Mouse (Mus musculus) liver, embryonic 15.5 days (tissue): Measurements from ENCODE around the gene Wdr49. TPM values are rescaled to one million over a fixed set of nuclear protein-coding genes. Genes with fewer than 3 reads are reported as not detected.
"Not testable (repeated sequence)": the region's sequence is repeated elsewhere in the genome, so short reads cannot be mapped to it uniquely, and the experiment has no call there.

Source experiments
- ATAC-seq: fragments of 200-750 bp; cut with Nextera tagmentation; 2 replicates; pipeline ENCODE4 v1.8.0; 2017; ENCODE audit warnings: moderate number of reproducible peaks, mild to moderate bottlenecking, moderate library complexity; ENCODE audit not compliant: insufficient read depth
- H3K27ac ChIP-seq: fragments of 300-500 bp; sonication (generic); replicated peaks from 2 replicates; pipeline ENCODE4 v1.5.1; 2015; ENCODE audit warnings: mild to moderate bottlenecking, inconsistent platforms
- H3K27me3 ChIP-seq: fragments of 300-500 bp; sonication (generic); 2 replicates; pipeline ENCODE4 v1.6.1; 2015; ENCODE audit warnings: mild to moderate bottlenecking, inconsistent platforms
- H3K36me3 ChIP-seq: fragments of 300-500 bp; sonication (generic); replicated peaks from 2 replicates; pipeline ENCODE4 v1.6.1; 2015; ENCODE audit warnings: moderate library complexity, mild to moderate bottlenecking, inconsistent platforms
- H3K4me1 ChIP-seq: fragments of 300-500 bp; sonication (generic); replicated peaks from 2 replicates; pipeline ENCODE4 v1.6.1; 2015; ENCODE audit warnings: inconsistent platforms
- H3K4me2 ChIP-seq: fragments of 300-500 bp; sonication (generic); 2 replicates; pipeline ENCODE4 v1.6.1; 2015; ENCODE audit warnings: moderate library complexity, mild to moderate bottlenecking, inconsistent platforms
- H3K4me3 ChIP-seq: fragments of 300-500 bp; sonication (generic); replicated peaks from 2 replicates; pipeline ENCODE4 v1.5.1; 2015; ENCODE audit warnings: mild to moderate bottlenecking, inconsistent platforms
- H3K9ac ChIP-seq: fragments of 300-500 bp; sonication (generic); 2 replicates; pipeline ENCODE4 v1.6.1; 2015; ENCODE audit warnings: moderate library complexity, mild to moderate bottlenecking, inconsistent platforms
- H3K9me3 ChIP-seq: fragments of 300-500 bp; sonication (generic); replicated peaks from 2 replicates; pipeline ENCODE4 v1.6.1; 2016; ENCODE audit warnings: inconsistent platforms
- WGBS: fragments of 180-500 bp; shearing (Covaris S2); methylation state at CpG from one replicate; pipeline ENCODE4 v1.1.7; 2015; ENCODE audit warnings: mixed read lengths; ENCODE audit not compliant: insufficient replicate concordance; 5-methylcytosine and 5-hydroxymethylcytosine counted together
- polyA plus RNA-seq: library from polyadenylated mRNA; unstranded; fragments of >200 nt; fragmentation: Nextera tagmentation; extraction: Ambion mirVana; gene quantifications from 2 replicates; pipeline ENCODE4 v1.2.1, GENCODE M21; 2015

The Wdr49 gene
- polyA plus RNA-seq, 1 experiment from 2014 or later = not detected

GRCm38 (mm10) chr3:75299464-75299863, 182.5 kb downstream of the Wdr49 start:
- H3K9ac ChIP-seq, H3K27me3 ChIP-seq, H3K9me3 ChIP-seq, H3K4me2 ChIP-seq, ATAC-seq, H3K27ac ChIP-seq, H3K36me3 ChIP-seq, H3K4me3 ChIP-seq, H3K4me1 ChIP-seq: not testable (repeated sequence)
- WGBS = 57% methylated on average over 1 of the region's 1 CpGs

DNA sequence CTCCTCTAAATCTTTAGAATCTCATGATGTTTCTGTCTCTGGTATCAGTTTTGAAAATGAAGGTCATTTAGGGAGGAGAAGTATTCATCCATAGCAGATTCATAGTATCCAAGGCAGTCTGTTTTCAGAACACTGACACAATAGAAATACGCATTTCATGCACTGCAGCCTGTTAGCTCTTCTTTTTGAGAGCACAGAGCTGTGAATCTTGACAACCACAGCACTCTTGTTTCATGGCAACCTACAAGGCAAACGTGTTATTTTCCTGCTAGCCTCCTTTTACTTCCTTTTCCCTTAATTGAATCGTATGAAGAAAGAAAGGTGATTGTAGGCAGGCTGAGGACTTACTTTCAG, 184.2 kb downstream of the Wdr49 start:
- H3K4me3 ChIP-seq = no peak overlapping the region
- no peaks in the 10 kb centered on the region for H3K27me3 ChIP-seq
- WGBS = 33% methylated on average over 3 of the region's 3 CpGs
- no peak overlapping the region for H3K27ac ChIP-seq
- no peaks in the 10 kb centered on the region for H3K9me3 ChIP-seq
- no peak overlapping the region for H3K9ac ChIP-seq
- H3K4me2 ChIP-seq = no peak overlapping the region
- H3K4me1 ChIP-seq = no peaks in the 10 kb centered on the region
- no peak for ATAC-seq
- H3K36me3 ChIP-seq = no peaks in the 10 kb centered on the region

- no peak overlapping the region for H3K27ac ChIP-seq
Measured at GRCm38 (mm10) chr3:75297026-75297757, 184.8 kb downstream of the Wdr49 start.

DNA sequence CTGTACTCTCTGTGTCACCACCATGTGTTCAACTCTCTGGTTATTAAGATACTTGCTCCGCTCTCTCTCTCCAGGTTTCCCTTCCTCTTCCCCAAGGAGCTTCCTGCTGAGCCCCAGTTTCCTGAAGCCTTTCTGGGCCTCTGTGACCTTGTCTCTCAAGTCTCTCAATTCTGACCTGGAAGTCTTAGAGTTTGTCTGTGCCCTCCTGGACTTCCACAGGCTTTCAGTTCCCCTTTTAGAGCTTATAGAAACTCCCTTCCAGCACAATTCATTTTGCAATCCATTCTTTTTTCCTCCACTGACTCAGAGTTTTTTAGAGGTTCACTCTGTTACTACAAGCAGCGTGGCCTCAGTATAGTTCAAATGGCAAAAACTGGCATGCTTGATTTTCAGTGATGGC, 188.7 kb downstream of the Wdr49 start:
- H3K4me1 ChIP-seq = no peaks in the 10 kb centered on the region
- H3K27me3 ChIP-seq = no peaks in the 10 kb centered on the region
- H3K4me2 ChIP-seq = no peak overlapping the region
- no peak overlapping the region for H3K9ac ChIP-seq
- no peak overlapping the region for H3K4me3 ChIP-seq
- ATAC-seq = no peak
- no peak overlapping the region for H3K27ac ChIP-seq
- H3K9me3 ChIP-seq = no peaks in the 10 kb centered on the region
- 50% methylated on average over 2 of the region's 2 CpGs for WGBS
- H3K36me3 ChIP-seq = no peaks in the 10 kb centered on the region

More at GRCm38 (mm10) chr3:75297026-75297757, 184.8 kb downstream of the Wdr49 start:
- H3K36me3 ChIP-seq = no peaks in the 10 kb centered on the region
- no peaks in the 10 kb centered on the region for H3K9me3 ChIP-seq
- H3K4me2 ChIP-seq = no peak overlapping the region
- no peaks in the 10 kb centered on the region for H3K27me3 ChIP-seq
- 33% methylated on average over 2 of the region's 2 CpGs for WGBS
- H3K4me3 ChIP-seq = no peak overlapping the region
- no peak for ATAC-seq
- no peaks in the 10 kb centered on the region for H3K4me1 ChIP-seq
- no peak overlapping the region for H3K9ac ChIP-seq

- no peaks in the 10 kb centered on the region for H3K4me1 ChIP-seq
- H3K4me3 ChIP-seq = no peak overlapping the region
- no peak overlapping the region for H3K4me2 ChIP-seq
- no peaks in the 10 kb centered on the region for H3K36me3 ChIP-seq
- H3K27me3 ChIP-seq = no peaks in the 10 kb centered on the region
- no peak for ATAC-seq
- WGBS = 45% methylated on average over 4 of the region's 4 CpGs
- H3K9me3 ChIP-seq = no peaks in the 10 kb centered on the region
- no peak overlapping the region for H3K9ac ChIP-seq
- H3K27ac ChIP-seq = no peak overlapping the region
Measured at GRCm38 (mm10) chr3:75277455-75277854, 204.5 kb downstream of the Wdr49 start.

GRCm38 (mm10) chr3:75276522-75276921, 205.4 kb downstream of the Wdr49 start:
- Histone ChIP-seq H3K36me3 (no peaks in the 10 kb centered on the region), H3K4me1 (no peaks in the 10 kb centered on the region), H3K4me3 (no peak overlapping the region), H3K9me3 (no peaks in the 10 kb centered on the region), H3K27me3 (no peaks in the 10 kb centered on the region), H3K9ac (no peak overlapping the region), H3K27ac (no peak overlapping the region), H3K4me2 (no peak overlapping the region)
- ATAC-seq = no peak
- WGBS = 64% methylated on average over 3 of the region's 3 CpGs

GRCm38 (mm10) chr3:75275127-75275526, 206.8 kb downstream of the Wdr49 start:
- Histone ChIP-seq H3K9ac (no peak overlapping the region), H3K27me3 (no peaks in the 10 kb centered on the region), H3K9me3 (no peaks in the 10 kb centered on the region), H3K4me1 (no peaks in the 10 kb centered on the region), H3K4me2 (no peak overlapping the region), H3K4me3 (no peak overlapping the region), H3K36me3 (no peaks in the 10 kb centered on the region), H3K27ac (no peak overlapping the region)
- ATAC-seq = no peak

GRCm38 (mm10) chr3:75269978-75270377, 212.0 kb downstream of the Wdr49 start, which contains the start of gene Serpini2:
Serpini2 (minus strand) TSS chr3:75270078.
- Histone ChIP-seq H3K9ac (no peak within 1 kb of the TSS), H3K9me3 (no peaks in the 10 kb centered on the region), H3K4me3 (no peak within 1 kb of the TSS), H3K4me2 (no peak within 1 kb of the TSS), H3K4me1 (no peaks in the 10 kb centered on the region), H3K27me3 (no peaks in the 10 kb centered on the region), H3K36me3 (no peaks in the 10 kb centered on the region), H3K27ac (no peak within 1 kb of the TSS)
- WGBS = 59% methylated on average over 2 of the region's 2 CpGs
- no peak for ATAC-seq

GRCm38 (mm10) chr3:75259356-75259755, 222.6 kb downstream of the Wdr49 start:
- no peak for ATAC-seq
- Histone ChIP-seq H3K27me3 (no peaks in the 10 kb centered on the region), H3K9me3 (no peaks in the 10 kb centered on the region), H3K9ac (no peak overlapping the region), H3K36me3 (no peaks in the 10 kb centered on the region), H3K4me3 (no peak overlapping the region), H3K27ac (no peak overlapping the region), H3K4me2 (no peak overlapping the region), H3K4me1 (no peaks in the 10 kb centered on the region)

Other genes starting within 250 kb of the Wdr49 start
- gene Serpini2, start 212.1 kb downstream of the Wdr49 start, polyA plus RNA-seq = 0.35 TPM in 1 of 2 replicates, not detected in the other
- gene Pdcd10, start 74.7 kb upstream of the Wdr49 start, polyA plus RNA-seq = 38.5 and 44.8 TPM in 2 replicates
- gene Serpini1, start 75.4 kb upstream of the Wdr49 start, polyA plus RNA-seq = 0.52 and 0.64 TPM in 2 replicates